Mouse (Mus musculus): Measurements from ENCODE around the gene Acmsd. TPM values are rescaled to one million over a fixed set of nuclear protein-coding genes. Genes with fewer than 3 reads are reported as not detected.
A peak's percentile ranks its signal among the peaks of the same experiment; 100 is the strongest.

Acmsd gene
- total RNA-seq (2012; rRNA removed), result 0.09 TPM in 1 of 2 replicates, not detected in the other

- Histone ChIP-seq H3K9ac (ENCODE audit: insufficient read depth, low read depth, low read length, poor library complexity, severe bottlenecking) (no peak within 1 kb of the TSS), H3K4me3 (ENCODE audit: insufficient read depth in 1 of 2, low read depth in 1 of 2, low read length in 2 of 2, poor library complexity in 1 of 2, severe bottlenecking in 1 of 2) (no peak within 1 kb of the TSS), H3K27ac (ENCODE audit: insufficient read depth, low read depth, low read length, poor library complexity, severe bottlenecking) (no peak within 1 kb of the TSS), H3K36me3 (ENCODE audit: control insufficient read depth, insufficient read depth, low read length, poor library complexity, severe bottlenecking) (no peaks in the 10 kb centered on the region), H3K4me1 (ENCODE audit: control insufficient read depth in 2 of 2, insufficient read depth in 2 of 2, low read length in 2 of 2, poor library complexity in 1 of 2) (no peaks in the 10 kb centered on the region), H3K9me3 (ENCODE audit: control insufficient read depth, insufficient read depth, low read depth, low read length) (no peaks in the 10 kb centered on the region)
- in situ Hi-C loops (cut with MboI; ENCODE audit: low sequenced_read_pairs in 2 of 2, unreplicated experiment in 2 of 2), result no loop called here
- TF ChIP-seq CHD2 (IDR thresholded peaks at IDR 0.05; ENCODE audit: low read depth, low read length) (no peak), HCFC1 (IDR thresholded peaks at IDR 0.05; ENCODE audit: borderline replicate concordance, insufficient read depth, low read length) (no peak), ZNF384 (IDR thresholded peaks at IDR 0.05; ENCODE audit: low read depth, low read length) (no peak), ZC3H11A (IDR thresholded peaks at IDR 0.05; ENCODE audit: borderline replicate concordance, low read depth, low read length) (no peak), MAFK (IDR thresholded peaks at IDR 0.05; ENCODE audit: insufficient read depth, low read depth, low read length) (no peak)
- no peak for DNase-seq (ENCODE audit: low read depth, low spot score)
Measured at GRCm38 (mm10) chr1:127729096-127729495, at the start of gene Acmsd. TSS of gene Acmsd (plus strand) at chr1:127729413.

- Histone ChIP-seq H3K36me3 (ENCODE audit: control insufficient read depth, insufficient read depth, low read length, poor library complexity, severe bottlenecking) (no peaks in the 10 kb centered on the region), H3K27ac (ENCODE audit: insufficient read depth, low read depth, low read length, poor library complexity, severe bottlenecking) (no peak within 1 kb of the TSS), H3K4me3 (ENCODE audit: insufficient read depth in 1 of 2, low read depth in 1 of 2, low read length in 2 of 2, poor library complexity in 1 of 2, severe bottlenecking in 1 of 2) (no peak within 1 kb of the TSS), H3K9me3 (ENCODE audit: control insufficient read depth, insufficient read depth, low read depth, low read length) (no peaks in the 10 kb centered on the region), H3K9ac (ENCODE audit: insufficient read depth, low read depth, low read length, poor library complexity, severe bottlenecking) (no peak within 1 kb of the TSS), H3K4me1 (ENCODE audit: control insufficient read depth in 2 of 2, insufficient read depth in 2 of 2, low read length in 2 of 2, poor library complexity in 1 of 2) (peaks cover 0 to 5% of the 10 kb centered on the region in 2 experiments; a peak in 1 of 4 replicates)
- DNase-seq (ENCODE audit: low read depth, low spot score), result no peak
- in situ Hi-C loops (cut with MboI; ENCODE audit: low sequenced_read_pairs in 2 of 2, unreplicated experiment in 2 of 2), result loop anchor here in 1 of 2 experiments (5.0 kb wide), 1 partner anchor 177 kb away; no protein-coding TSS in a partner anchor
- TF ChIP-seq HCFC1 (IDR thresholded peaks at IDR 0.05; ENCODE audit: borderline replicate concordance, insufficient read depth, low read length) (no peak), ZC3H11A (IDR thresholded peaks at IDR 0.05; ENCODE audit: borderline replicate concordance, low read depth, low read length) (peak; percentile 64; the same call in 1 of the 2 replicates), CHD2 (IDR thresholded peaks at IDR 0.05; ENCODE audit: low read depth, low read length) (no peak), ZNF384 (IDR thresholded peaks at IDR 0.05; ENCODE audit: low read depth, low read length) (no peak), MAFK (IDR thresholded peaks at IDR 0.05; ENCODE audit: insufficient read depth, low read depth, low read length) (no peak)
Measured at GRCm38 (mm10) chr1:127679498-127680133, 49.6 kb upstream of the Acmsd start, which contains the start of gene Tmem163. TSS of gene Tmem163 (minus strand) at chr1:127679548.

- no peak overlapping the region for H3K9ac ChIP-seq (ENCODE audit: insufficient read depth, low read depth, low read length, poor library complexity, severe bottlenecking)
- H3K36me3 ChIP-seq (ENCODE audit: control insufficient read depth, insufficient read depth, low read length, poor library complexity, severe bottlenecking), result no peaks in the 10 kb centered on the region
- TF ChIP-seq CHD2 (IDR thresholded peaks at IDR 0.05; ENCODE audit: low read depth, low read length) (no peak), ZNF384 (IDR thresholded peaks at IDR 0.05; ENCODE audit: low read depth, low read length) (no peak), MAFK (IDR thresholded peaks at IDR 0.05; ENCODE audit: insufficient read depth, low read depth, low read length) (no peak), ZC3H11A (IDR thresholded peaks at IDR 0.05; ENCODE audit: borderline replicate concordance, low read depth, low read length) (no peak), HCFC1 (IDR thresholded peaks at IDR 0.05; ENCODE audit: borderline replicate concordance, insufficient read depth, low read length) (no peak)
- no peaks in the 10 kb centered on the region for H3K9me3 ChIP-seq (ENCODE audit: control insufficient read depth, insufficient read depth, low read depth, low read length)
- in situ Hi-C loops (cut with MboI; ENCODE audit: low sequenced_read_pairs in 2 of 2, unreplicated experiment in 2 of 2), result no loop called here
- no peak overlapping the region for H3K4me3 ChIP-seq (ENCODE audit: insufficient read depth in 1 of 2, low read depth in 1 of 2, low read length in 2 of 2, poor library complexity in 1 of 2, severe bottlenecking in 1 of 2)
- DNase-seq (ENCODE audit: low read depth, low spot score), result no peak
- H3K27ac ChIP-seq (ENCODE audit: insufficient read depth, low read depth, low read length, poor library complexity, severe bottlenecking), result no peak overlapping the region
- H3K4me1 ChIP-seq (ENCODE audit: control insufficient read depth in 2 of 2, insufficient read depth in 2 of 2, low read length in 2 of 2, poor library complexity in 1 of 2), result no peaks in the 10 kb centered on the region
Measured at GRCm38 (mm10) chr1:127696533-127696932, 32.7 kb upstream of the Acmsd start.

GRCm38 (mm10) chr1:127702187-127702586, 27.0 kb upstream of the Acmsd start:
- Histone ChIP-seq H3K9ac (ENCODE audit: insufficient read depth, low read depth, low read length, poor library complexity, severe bottlenecking) (no peak overlapping the region), H3K4me3 (ENCODE audit: insufficient read depth in 1 of 2, low read depth in 1 of 2, low read length in 2 of 2, poor library complexity in 1 of 2, severe bottlenecking in 1 of 2) (no peak overlapping the region), H3K9me3 (ENCODE audit: control insufficient read depth, insufficient read depth, low read depth, low read length) (no peaks in the 10 kb centered on the region), H3K4me1 (ENCODE audit: control insufficient read depth in 2 of 2, insufficient read depth in 2 of 2, low read length in 2 of 2, poor library complexity in 1 of 2) (no peaks in the 10 kb centered on the region), H3K27ac (ENCODE audit: insufficient read depth, low read depth, low read length, poor library complexity, severe bottlenecking) (no peak overlapping the region), H3K36me3 (ENCODE audit: control insufficient read depth, insufficient read depth, low read length, poor library complexity, severe bottlenecking) (no peaks in the 10 kb centered on the region)
- DNase-seq (ENCODE audit: low read depth, low spot score), result no peak
- TF ChIP-seq MAFK (IDR thresholded peaks at IDR 0.05; ENCODE audit: insufficient read depth, low read depth, low read length) (no peak), CHD2 (IDR thresholded peaks at IDR 0.05; ENCODE audit: low read depth, low read length) (no peak), ZNF384 (IDR thresholded peaks at IDR 0.05; ENCODE audit: low read depth, low read length) (no peak)
- in situ Hi-C loops (cut with MboI; ENCODE audit: low sequenced_read_pairs in 2 of 2, unreplicated experiment in 2 of 2), result no loop called here
